Mouse (Mus musculus) megakaryocyte, embryonic 14.5 days (primary cell): ENCODE measurements around the gene Adamts4.

ENCODE experiments used
- FLI1 ChIP-seq: IDR thresholded peaks from 2 replicates; pipeline ENCODE4 v1.6.1; 2012; ENCODE audit warnings: low read length, inconsistent platforms, mixed read lengths
- GATA1 ChIP-seq: IDR thresholded peaks from 3 replicates; pipeline ENCODE4 v1.6.1; 2012; ENCODE audit warnings: mixed read lengths, low read length, inconsistent platforms, borderline replicate concordance

DNA sequence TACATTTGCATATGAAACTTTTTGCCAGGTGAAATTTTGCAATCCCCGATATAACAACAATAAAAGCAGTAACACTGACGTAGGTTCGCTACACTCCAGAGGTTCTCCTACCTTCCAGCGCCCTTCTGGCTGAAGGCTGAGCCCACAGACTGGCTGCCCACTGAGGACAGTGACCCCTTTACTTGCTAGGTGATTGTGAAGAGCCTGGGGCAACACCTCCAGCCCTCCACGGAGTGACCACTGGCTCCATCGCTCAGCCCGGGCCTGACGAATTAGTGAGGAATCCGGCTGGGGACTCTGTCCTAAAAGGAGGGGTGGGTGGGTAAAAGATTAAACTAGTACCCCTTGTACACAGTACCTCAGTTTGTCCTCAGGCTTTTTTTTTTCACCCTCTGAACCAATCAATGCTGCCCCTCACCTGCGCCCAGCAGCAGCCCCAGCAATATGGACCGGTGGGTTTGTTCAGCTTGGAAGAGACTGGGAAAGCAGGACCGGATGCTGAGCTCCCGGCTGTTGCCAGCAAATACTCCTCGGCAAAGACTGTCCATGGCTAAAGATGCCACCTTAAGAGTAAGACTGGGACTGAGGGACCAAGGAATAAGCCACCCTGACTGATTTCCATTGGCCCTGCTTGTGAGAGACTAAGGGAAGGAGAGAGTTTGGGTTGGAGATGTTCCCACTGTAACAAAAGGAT is 28.9 kb downstream of the Adamts4 start:
- TF ChIP-seq GATA1 (no peak), FLI1 (no peak)
